Mouse (Mus musculus): ENCODE results near the gene Vsig10l.

DNA sequence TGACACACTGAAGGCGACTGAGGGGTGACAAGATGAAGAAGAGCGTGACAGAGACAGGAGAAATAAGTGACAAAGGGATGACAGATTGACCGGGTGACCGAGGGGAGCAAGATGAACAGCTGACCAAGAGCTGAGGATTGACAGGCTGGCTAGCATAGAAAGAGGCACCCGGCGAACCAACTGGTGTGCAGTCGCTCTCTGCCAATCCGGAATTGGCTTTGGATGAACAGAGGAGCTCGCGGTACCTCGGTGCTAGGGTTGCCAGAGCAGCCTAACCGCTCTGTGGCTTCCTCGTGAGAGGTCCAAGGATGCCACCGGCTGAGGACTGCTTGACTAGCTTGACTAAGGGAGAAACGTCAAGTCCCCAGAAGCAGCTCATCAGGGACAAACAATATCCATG, 55.4 kb downstream of the Vsig10l start:
- TF ChIP-seq CTCF (IDR thresholded peaks at IDR 0.05; ENCODE audit: control insufficient read depth, insufficient read depth, insufficient read length) = no peak
- TF ChIP-seq FOSL1 (IDR thresholded peaks at IDR 0.05; ENCODE audit: insufficient read depth, low read length, poor library complexity, severe bottlenecking) = no peak
- no peak for TF ChIP-seq MYOD1 (IDR thresholded peaks at IDR 0.05; ENCODE audit: control insufficient read depth, insufficient read length, low read depth)
- no peak for TF ChIP-seq USF1 (IDR thresholded peaks at IDR 0.05; ENCODE audit: low read depth)

All from C2C12 (cell line).